Mouse (Mus musculus) hindbrain, embryonic 10.5 days (tissue): Measurements from ENCODE around the gene Acyp1. TPM values are rescaled to one million over a fixed set of nuclear protein-coding genes. Genes with fewer than 3 reads are reported as not detected.

Source experiments
- DNase-seq: peaks from one replicate; pipeline ENCODE4 v3.0.0-alpha.2; 2017; ENCODE audit warnings: low spot score
- H3K27ac ChIP-seq: fragments of 300-500 bp; sonication (generic); 2 replicates; pipeline ENCODE4 v1.5.1; 2016; ENCODE audit warnings: mild to moderate bottlenecking, moderate library complexity
- H3K27me3 ChIP-seq: fragments of 300-500 bp; sonication (generic); 2 replicates; pipeline ENCODE4 v1.6.1; 2016; ENCODE audit warnings: mild to moderate bottlenecking; ENCODE audit not compliant: poor library complexity, insufficient read depth, severe bottlenecking
- H3K36me3 ChIP-seq: fragments of 300-500 bp; sonication (generic); 2 replicates; pipeline ENCODE4 v1.6.1; 2016; ENCODE audit warnings: mild to moderate bottlenecking, moderate library complexity
- H3K4me1 ChIP-seq: fragments of 300-500 bp; sonication (generic); replicated peaks from 2 replicates; pipeline ENCODE4 v1.6.1; 2016; ENCODE audit warnings: mild to moderate bottlenecking
- H3K4me3 ChIP-seq: fragments of 300-500 bp; sonication (generic); 2 replicates; pipeline ENCODE4 v1.5.1; 2016; ENCODE audit warnings: mild to moderate bottlenecking, moderate library complexity
- H3K9me3 ChIP-seq: fragments of 300-500 bp; sonication (generic); 2 replicates; pipeline ENCODE4 v1.6.1; 2016; ENCODE audit warnings: mild to moderate bottlenecking, moderate library complexity
- WGBS: fragments of 180-500 bp; shearing (Covaris S2); methylation state at CpG from one replicate; pipeline ENCODE4 v1.1.7; 2016; 5-methylcytosine and 5-hydroxymethylcytosine counted together
- polyA plus RNA-seq: library from polyadenylated mRNA; unstranded; fragments of >200 nt; fragmentation: Nextera tagmentation; extraction: Ambion mirVana; gene quantifications from 2 replicates; pipeline ENCODE4 v1.2.1, GENCODE M21; 2016

Acyp1 gene
- polyA plus RNA-seq, 1 experiment from 2014 or later, result 75.5 TPM

DNA sequence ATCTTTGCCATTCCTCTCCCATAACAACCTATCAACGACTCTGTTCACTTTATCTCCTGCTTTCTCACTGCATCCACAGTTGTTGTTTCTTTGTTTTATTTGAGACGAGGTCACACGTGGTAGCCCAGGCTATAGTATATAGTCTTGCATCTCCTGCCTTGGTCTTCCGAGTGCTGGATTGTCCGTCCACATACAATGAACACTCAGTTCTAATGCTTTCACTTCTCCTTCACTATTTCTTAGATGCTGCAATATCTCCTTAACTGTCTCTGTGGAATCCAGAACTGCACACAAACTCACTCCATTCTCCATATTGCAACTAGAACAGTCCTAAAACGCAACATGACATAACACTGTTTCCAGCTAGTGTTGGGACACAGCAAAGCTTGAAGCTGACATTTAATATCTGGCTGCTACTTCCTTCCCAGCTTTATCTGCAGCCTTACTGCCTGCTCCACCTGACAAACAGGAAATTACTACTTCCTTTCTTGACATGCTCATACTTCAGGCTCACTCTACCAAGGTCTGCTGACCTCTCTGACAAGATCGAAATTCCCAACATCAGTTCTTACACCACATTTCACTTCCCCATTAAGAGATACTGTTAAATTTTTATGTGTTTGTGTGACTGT lies 31.1 kb downstream of the Acyp1 start:
- 85% methylated on average over 7 of the region's 7 CpGs for WGBS
- no peak for DNase-seq
- H3K27me3 ChIP-seq, result no peaks in the 10 kb centered on the region
- H3K36me3 ChIP-seq, result no peaks in the 10 kb centered on the region
- H3K9me3 ChIP-seq, result no peaks in the 10 kb centered on the region
- no peak overlapping the region for H3K4me3 ChIP-seq
- no peak overlapping the region for H3K27ac ChIP-seq
- no peaks in the 10 kb centered on the region for H3K4me1 ChIP-seq

DNA sequence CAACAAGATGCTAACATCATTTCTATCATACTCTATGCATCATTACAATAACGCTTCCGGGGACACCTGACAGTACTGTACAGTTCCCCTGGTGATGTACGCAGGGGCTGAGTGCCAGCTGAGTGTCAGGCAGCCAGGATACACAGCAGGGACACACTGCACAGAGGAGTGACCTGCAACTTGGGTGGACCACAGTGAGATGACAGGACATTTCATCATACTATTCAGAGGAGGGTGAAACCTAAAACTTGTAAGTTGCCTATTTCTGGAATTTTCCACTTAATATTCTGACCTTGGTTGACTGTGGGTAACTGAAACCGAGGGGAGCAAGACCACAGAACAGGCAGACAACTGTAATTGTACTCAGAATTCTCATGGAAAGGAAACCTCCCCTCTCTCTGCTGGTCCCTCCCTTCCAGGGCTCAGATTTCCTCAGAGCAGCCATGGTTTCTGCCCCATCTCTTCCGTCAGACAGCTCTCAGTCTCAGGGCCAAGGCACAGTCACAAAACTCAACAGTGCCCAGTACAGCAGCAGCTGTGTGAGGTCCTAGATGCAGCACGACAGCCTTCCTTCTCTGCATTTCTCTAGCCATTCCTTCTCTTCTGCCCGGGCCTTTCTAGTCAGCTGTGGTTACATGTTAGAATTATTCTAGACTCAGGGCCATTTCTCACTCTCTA lies 32.0 kb downstream of the Acyp1 start:
- WGBS, result 70% methylated on average over 7 of the region's 7 CpGs
- no peaks in the 10 kb centered on the region for H3K27me3 ChIP-seq
- no peak overlapping the region for H3K27ac ChIP-seq
- no peaks in the 10 kb centered on the region for H3K9me3 ChIP-seq
- H3K4me3 ChIP-seq, result no peak overlapping the region
- H3K4me1 ChIP-seq, result no peaks in the 10 kb centered on the region
- H3K36me3 ChIP-seq, result no peaks in the 10 kb centered on the region
- DNase-seq, result no peak

DNA sequence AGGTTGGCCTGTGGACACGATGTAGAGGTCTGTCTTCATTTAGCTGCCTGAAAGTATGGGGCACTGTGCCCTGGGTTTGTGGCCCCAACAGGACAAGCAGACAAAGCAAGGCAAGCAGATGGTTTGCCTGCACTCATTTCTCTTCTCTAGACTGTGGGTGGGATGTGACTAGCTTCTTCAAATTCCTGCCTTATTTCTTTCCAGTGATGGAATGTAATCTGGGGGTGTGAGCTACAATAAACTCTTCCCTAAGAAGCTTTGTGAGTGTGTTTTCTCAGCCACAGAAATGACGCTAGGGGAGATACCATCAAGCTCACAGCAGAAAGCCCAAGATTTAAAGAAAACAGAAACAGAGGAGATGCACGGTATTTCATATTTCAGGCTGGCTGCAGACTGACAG lies 36.2 kb downstream of the Acyp1 start:
- Histone ChIP-seq H3K9me3 (no peaks in the 10 kb centered on the region), H3K4me1 (no peaks in the 10 kb centered on the region), H3K27ac (no peak overlapping the region), H3K27me3 (no peaks in the 10 kb centered on the region), H3K4me3 (no peak overlapping the region), H3K36me3 (peaks cover 11% of the 10 kb centered on the region)
- 84% methylated on average over 3 of the region's 3 CpGs for WGBS
- DNase-seq, result no peak

DNA sequence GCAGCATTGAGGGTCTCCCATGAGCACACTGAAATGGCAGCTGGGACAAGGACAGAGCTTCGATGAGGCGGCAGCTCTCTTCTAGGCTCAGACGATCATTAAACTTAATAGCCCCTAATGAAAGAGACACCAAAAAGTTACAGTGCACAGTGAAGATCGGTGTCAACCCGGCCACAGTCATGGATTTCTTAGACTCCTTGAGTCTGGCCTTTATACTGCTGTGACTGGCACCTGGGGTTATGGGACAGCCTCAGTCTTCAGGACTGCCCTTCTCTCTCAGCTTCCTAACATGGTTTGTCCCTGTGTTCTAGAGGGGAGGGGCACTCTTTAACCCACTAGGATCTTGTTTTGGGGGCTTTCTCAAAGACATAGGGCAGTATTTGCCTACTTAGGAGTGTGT lies 50.7 kb downstream of the Acyp1 start:
- 92% methylated on average over 5 of the region's 5 CpGs for WGBS
- Histone ChIP-seq H3K27ac (no peak overlapping the region), H3K36me3 (0 out of 2 replicates have a peak, but pooled peaks cover 5% of the 10 kb centered on the region), H3K27me3 (no peaks in the 10 kb centered on the region), H3K9me3 (no peaks in the 10 kb centered on the region), H3K4me3 (no peak overlapping the region), H3K4me1 (peaks cover 5% of the 10 kb centered on the region; the same call in 1 of the 2 replicates)
- DNase-seq, result no peak

DNA sequence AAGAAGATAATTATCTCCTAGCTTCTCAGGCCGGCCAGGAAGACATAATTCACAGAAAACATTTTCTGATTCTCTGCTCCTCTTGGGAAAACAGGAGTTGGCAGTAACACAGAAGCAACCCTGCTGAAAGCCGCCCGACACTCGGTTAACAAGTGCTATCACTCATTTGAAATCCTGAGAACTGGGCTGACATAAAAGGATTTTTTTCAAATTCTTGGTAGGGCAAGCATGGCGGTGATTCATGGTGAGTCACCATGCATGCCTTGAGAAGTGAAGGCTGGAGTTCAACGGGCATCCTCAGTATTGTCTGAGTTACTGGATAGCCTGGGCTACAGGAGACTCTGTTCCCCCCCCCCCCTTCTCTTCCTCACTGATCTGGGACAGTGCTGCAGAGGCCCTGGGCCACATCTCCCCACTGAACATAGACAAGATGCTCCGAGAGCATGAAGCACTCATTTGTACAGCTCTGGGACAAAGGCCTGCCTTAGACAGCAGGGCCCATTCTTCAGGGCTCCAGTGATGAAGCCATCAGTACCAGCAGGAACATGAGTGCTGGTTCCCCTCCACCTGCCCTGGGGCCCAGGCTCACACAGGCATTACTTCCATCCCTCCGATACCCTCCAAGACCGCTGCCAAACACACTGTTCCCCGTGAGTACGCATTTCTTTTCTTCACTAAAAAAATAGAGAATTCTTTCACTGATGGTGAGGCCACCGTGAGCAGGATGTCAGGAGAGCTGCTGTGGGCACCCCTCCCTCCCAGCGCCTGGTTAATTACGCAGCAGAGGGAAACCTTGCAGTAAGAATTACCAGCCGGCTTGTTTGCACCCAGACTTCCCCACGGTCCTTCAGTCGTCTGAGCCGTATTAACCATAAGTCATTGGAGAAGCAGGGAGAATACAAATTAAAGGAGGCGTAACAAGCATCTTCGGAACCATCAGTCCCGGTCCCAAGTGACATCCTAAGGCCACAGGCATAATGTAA lies 54.6 kb downstream of the Acyp1 start:
- Histone ChIP-seq H3K36me3 (0 out of 2 replicates have a peak, but pooled peaks cover 5% of the 10 kb centered on the region), H3K4me3 (no peak overlapping the region), H3K9me3 (no peaks in the 10 kb centered on the region), H3K27me3 (no peaks in the 10 kb centered on the region), H3K4me1 (no peaks in the 10 kb centered on the region; the same call in 1 of the 2 replicates), H3K27ac (no peak overlapping the region)
- 83% methylated on average over 21 of the region's 21 CpGs for WGBS
- no peak for DNase-seq

DNA sequence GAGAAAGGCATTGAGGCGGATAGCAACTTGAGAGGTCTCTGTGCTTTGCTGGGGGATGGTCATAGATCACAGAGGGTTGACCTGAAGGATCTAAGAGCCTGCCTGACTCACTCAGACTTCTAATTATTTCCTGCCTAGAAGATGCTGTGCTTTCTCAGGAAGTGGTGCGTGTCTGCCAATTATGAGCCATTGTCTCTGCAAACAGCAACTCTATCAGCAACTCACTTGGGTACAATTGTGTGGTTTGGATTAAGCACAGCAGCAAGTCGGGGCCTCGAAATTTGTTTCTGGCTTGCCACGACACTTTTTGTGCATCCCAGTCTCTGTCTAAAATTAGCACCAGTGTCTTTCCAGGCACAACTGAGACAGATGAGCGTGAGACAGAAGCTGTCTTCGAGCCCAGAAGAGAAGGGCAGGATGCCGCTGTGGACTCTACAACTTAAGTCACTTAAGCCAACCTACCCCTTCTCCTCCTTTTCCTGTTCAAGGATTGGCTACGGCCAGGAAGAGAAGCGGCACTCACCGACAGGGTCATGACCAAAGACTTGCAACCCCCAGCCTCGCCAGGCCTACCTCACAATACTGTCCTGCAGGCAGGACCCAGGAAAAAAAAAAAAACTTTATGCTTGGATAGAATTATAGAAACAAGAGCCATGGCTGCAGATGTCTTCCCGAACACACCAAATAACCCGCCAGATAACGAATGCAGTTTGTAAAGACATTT lies 60.2 kb downstream of the Acyp1 start:
- Histone ChIP-seq H3K9me3 (no peaks in the 10 kb centered on the region), H3K27me3 (no peaks in the 10 kb centered on the region), H3K36me3 (peaks cover 46% of the 10 kb centered on the region), H3K27ac (no peak overlapping the region), H3K4me3 (no peak overlapping the region), H3K4me1 (peaks cover 8% of the 10 kb centered on the region)
- 75% methylated on average over 15 of the region's 15 CpGs for WGBS
- no peak for DNase-seq

DNA sequence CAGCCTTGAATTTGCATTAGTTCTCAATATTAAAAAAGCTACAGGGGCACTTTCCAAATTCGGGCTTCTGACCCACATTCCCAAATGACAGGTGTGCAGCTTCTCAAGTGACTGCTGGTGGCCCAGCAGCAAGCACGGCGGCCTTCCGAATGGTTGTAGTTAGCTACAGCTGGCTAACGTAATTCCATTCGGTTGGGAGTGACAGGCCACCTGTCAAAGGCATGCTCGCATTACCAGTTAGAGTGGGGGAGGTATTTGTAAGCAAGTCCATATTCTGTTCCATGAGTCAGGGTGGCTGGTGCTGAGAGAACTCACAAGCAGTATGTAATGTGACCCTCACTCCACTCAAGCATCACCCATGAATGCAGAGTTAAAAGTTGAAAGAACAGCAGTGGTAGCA lies 61.0 kb downstream of the Acyp1 start:
- WGBS, result 66% methylated on average over 7 of the region's 7 CpGs
- no peak for DNase-seq

More for the DNA sequence above, 61.0 kb downstream of the Acyp1 start:
- H3K4me3 ChIP-seq, result no peak overlapping the region
- no peaks in the 10 kb centered on the region for H3K27me3 ChIP-seq
- H3K9me3 ChIP-seq, result no peaks in the 10 kb centered on the region
- H3K36me3 ChIP-seq, result peaks cover 55% of the 10 kb centered on the region
- peaks cover 8% of the 10 kb centered on the region for H3K4me1 ChIP-seq
- no peak overlapping the region for H3K27ac ChIP-seq

Other genes starting within 250 kb of the Acyp1 start
- 3.8 and 4.7 TPM in 2 replicates for gene Prox2, start 177.7 kb downstream of the Acyp1 start, polyA plus RNA-seq
- 101 and 109 TPM in 2 replicates for gene Dlst, start 177.6 kb downstream of the Acyp1 start, polyA plus RNA-seq
- gene Rps6kl1, start 137.2 kb downstream of the Acyp1 start, polyA plus RNA-seq, result 3.7 and 3.8 TPM in 2 replicates
- 5.8 and 8.0 TPM in 2 replicates for gene Pgf, start 110.6 kb downstream of the Acyp1 start, polyA plus RNA-seq
- 126 and 131 TPM in 2 replicates for gene Eif2b2, start 69.0 kb downstream of the Acyp1 start, polyA plus RNA-seq
- gene Mlh3, start 17.8 kb downstream of the Acyp1 start, polyA plus RNA-seq, result 5.5 and 8.8 TPM in 2 replicates
- gene Zc2hc1c, start 153 bp upstream of the Acyp1 start, polyA plus RNA-seq, result 1.1 and 1.7 TPM in 2 replicates
- 16.9 and 22.8 TPM in 2 replicates for gene Nek9, start 50.9 kb upstream of the Acyp1 start, polyA plus RNA-seq
- 253 and 254 TPM in 2 replicates for gene Tmed10, start 86.4 kb upstream of the Acyp1 start, polyA plus RNA-seq
- 1.5 TPM in 2 replicates for gene Fos, start 185.5 kb upstream of the Acyp1 start, polyA plus RNA-seq